In the genomic region with DNA sequence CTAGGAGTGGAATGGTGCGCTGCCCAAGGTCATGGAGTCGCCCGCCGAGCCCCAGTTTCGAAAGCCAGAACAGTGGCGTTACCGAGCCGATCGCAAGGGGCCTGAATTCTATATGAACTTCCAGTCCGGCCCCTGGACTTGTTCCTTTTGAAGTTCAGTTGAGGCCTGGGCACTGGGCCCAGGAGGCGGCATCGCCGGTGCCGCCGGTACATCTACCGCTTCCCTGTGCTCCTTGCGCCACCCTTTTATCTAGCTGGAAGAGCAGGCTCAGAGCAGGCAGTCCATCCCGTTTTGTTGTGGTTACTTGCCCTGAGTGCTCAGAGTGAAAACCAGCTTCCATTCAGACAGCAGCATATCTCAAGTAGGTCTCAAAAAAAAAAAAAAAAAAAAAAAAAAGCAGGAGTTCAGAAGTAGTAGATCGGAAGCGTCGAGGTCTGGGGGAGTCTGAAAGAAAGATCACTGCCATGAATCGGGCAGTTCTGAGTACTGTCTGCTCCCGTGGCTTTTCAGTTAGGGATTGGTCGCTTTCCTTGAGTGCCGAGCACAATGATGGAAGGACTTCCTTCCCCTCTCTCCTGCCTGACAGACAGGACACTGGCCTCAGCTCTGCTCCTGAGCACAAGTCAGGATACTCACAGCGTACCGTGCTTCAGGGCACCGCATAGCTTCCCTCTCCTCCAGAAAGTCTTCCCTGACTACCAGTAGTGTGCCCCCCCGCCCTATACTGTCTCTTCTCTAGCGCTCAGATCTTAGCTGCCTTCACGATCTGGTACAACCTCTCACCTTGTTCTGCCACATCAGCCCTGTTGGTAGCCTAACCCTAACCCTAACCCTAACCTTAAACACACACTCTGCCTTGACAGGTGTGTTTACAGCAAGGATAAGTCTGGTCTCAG, we compare ENCODE assay signal across 8 mouse cellular contexts. TPM values are rescaled to one million over a fixed set of nuclear protein-coding genes. Genes with fewer than 3 reads are reported as not detected.
DNase-seq lines count a peak whose midpoint lies in the region; ATAC-seq and TF ChIP-seq lines count a peak whose summit lies in the region.

No protein-coding gene starts in this region.

- peaks cover 11% of the 10 kb centered on the region; the same call in 1 of the 2 replicates for H3K27me3 ChIP-seq in forebrain, embryonic 12.5 days
- H3K27me3 ChIP-seq in hindbrain, postnatal 0 days (ENCODE audit: insufficient read depth, low read length): no peaks in the 10 kb centered on the region
- peaks cover 4% of the 10 kb centered on the region; the same call in 1 of the 2 replicates for H3K27me3 ChIP-seq in liver, embryonic 12.5 days (replicated peaks)

- peak overlapping the region; percentile 95 for H3K4me2 ChIP-seq in forebrain, embryonic 12.5 days
- peak overlapping the region; percentile 88 for H3K4me2 ChIP-seq in hindbrain, postnatal 0 days (ENCODE audit: low read depth, low read length)
- peak overlapping the region; percentile 75 for H3K4me2 ChIP-seq in liver, embryonic 12.5 days

- H3K36me3 ChIP-seq in forebrain, embryonic 12.5 days (replicated peaks): no peaks in the 10 kb centered on the region
- H3K36me3 ChIP-seq in hindbrain, postnatal 0 days (ENCODE audit: insufficient read depth, low read length): no peaks in the 10 kb centered on the region
- peaks cover 34% of the 10 kb centered on the region for H3K36me3 ChIP-seq in liver, embryonic 12.5 days

- no peaks in the 10 kb centered on the region for H3K9me3 ChIP-seq in forebrain, embryonic 12.5 days
- H3K9me3 ChIP-seq in hindbrain, postnatal 0 days (ENCODE audit: low read length): no peaks in the 10 kb centered on the region
- H3K9me3 ChIP-seq in liver, embryonic 12.5 days (replicated peaks): no peaks in the 10 kb centered on the region

- peak; percentile 28 to 31 for DNase-seq in left cerebral cortex, adult 2 months (ENCODE audit: extremely low spot score in 1 of 2, low spot score in 2 of 2)
- DNase-seq in left cerebral cortex, postnatal 14 days (ENCODE audit: low spot score in 2 of 2): no peak
- peak; percentile 61 for DNase-seq in hindbrain, postnatal 0 days (ENCODE audit: low spot score)
- peak; percentile 47 for DNase-seq in naive thymus-derived CD4-positive, alpha-beta T cell, adult 2 months (ENCODE audit: low read depth)
- peak; percentile 23 to 50 for DNase-seq in urinary bladder, postnatal 36 days (ENCODE audit: low spot score in 2 of 2)

- no peak; the same call in 1 of the 2 replicates for TF ChIP-seq CTCF in left cerebral cortex, adult 2 months (IDR thresholded peaks at IDR 0.05)
- TF ChIP-seq CTCF in hindbrain, postnatal 0 days (IDR thresholded peaks at IDR 0.05; ENCODE audit: low read depth): peak; percentile 22; the same call in 1 of the 2 replicates

- H3K4me3 ChIP-seq in left cerebral cortex, adult 2 months: peak overlapping the region; percentile 60
- peak overlapping the region; percentile 73 for H3K4me3 ChIP-seq in brown adipose tissue, adult 24 weeks (ENCODE audit: insufficient read depth, low read depth, low read length)
- H3K4me3 ChIP-seq in forebrain, embryonic 12.5 days (replicated peaks): peak overlapping the region; percentile 65
- peak overlapping the region; percentile 48 for H3K4me3 ChIP-seq in hindbrain, postnatal 0 days (ENCODE audit: low read length)
- peak overlapping the region; percentile 98 for H3K4me3 ChIP-seq in liver, embryonic 12.5 days

- peak; percentile 0; the same call in 1 of the 2 replicates for ATAC-seq in forebrain, embryonic 12.5 days (ENCODE audit: low FRiP score)
- no peak for ATAC-seq in hindbrain, postnatal 0 days
- no peak for ATAC-seq in liver, embryonic 12.5 days

- intact Hi-C loops in left cerebral cortex, adult 2 months (cut with DNase I): loop anchor here (10.0 kb wide), 1 partner anchor 1831 kb away; no protein-coding TSS in a partner anchor
- intact Hi-C loops in left cerebral cortex, postnatal 14 days (cut with DNase I): no loop called here

- 10% methylated on average over 31 of the region's 31 CpGs for WGBS in forebrain, embryonic 12.5 days
- WGBS in hindbrain, postnatal 0 days: 10% methylated on average over 31 of the region's 31 CpGs
- WGBS in liver, embryonic 12.5 days (ENCODE audit: insufficient replicate concordance): 7% methylated on average over 31 of the region's 31 CpGs

- no peak overlapping the region; the same call in 1 of the 2 replicates for H3K27ac ChIP-seq in left cerebral cortex, adult 2 months
- no peak overlapping the region for H3K27ac ChIP-seq in brown adipose tissue, adult 24 weeks (replicated peaks; ENCODE audit: low read depth, low read length)
- H3K27ac ChIP-seq in forebrain, embryonic 12.5 days: 0 out of 2 replicates have a peak overlapping the region, but pooled peaks have one; percentile 13
- H3K27ac ChIP-seq in hindbrain, postnatal 0 days: 0 out of 2 replicates have a peak overlapping the region, but pooled peaks have one; percentile 61
- H3K27ac ChIP-seq in liver, embryonic 12.5 days: peak overlapping the region; percentile 97

- peak overlapping the region; percentile 77 for H3K9ac ChIP-seq in forebrain, embryonic 12.5 days
- H3K9ac ChIP-seq in hindbrain, postnatal 0 days (replicated peaks; ENCODE audit: low read length): peak overlapping the region; percentile 49
- peak overlapping the region; percentile 99 for H3K9ac ChIP-seq in liver, embryonic 12.5 days

- H3K4me1 ChIP-seq in brown adipose tissue, adult 24 weeks (ENCODE audit: control insufficient read depth, insufficient read depth, insufficient read length, low read length): no peaks in the 10 kb centered on the region
- H3K4me1 ChIP-seq in forebrain, embryonic 12.5 days: peaks cover 33% of the 10 kb centered on the region
- peaks cover 11% of the 10 kb centered on the region; the same call in 1 of the 2 replicates for H3K4me1 ChIP-seq in hindbrain, postnatal 0 days (ENCODE audit: insufficient read depth, low read length)
- peaks cover 64% of the 10 kb centered on the region for H3K4me1 ChIP-seq in liver, embryonic 12.5 days

RNA-seq across cellular contexts. Expression of gene Fam210b, which starts 0.9 kb away (rescaled TPM):
- total RNA-seq in left cerebral cortex, adult 2 months (2021): 10 to 100 TPM; 10.9 to 12.6 TPM
- 10 to 100 TPM; 13.9 to 15.8 TPM for total RNA-seq in left cerebral cortex, postnatal 14 days (2021)
- polyA plus RNA-seq in brown adipose tissue, adult 24 weeks (2012; ENCODE audit: insufficient read depth, insufficient read length, missing spikeins): 8.7 and 14.8 TPM in 2 replicates
- polyA plus RNA-seq in forebrain, embryonic 12.5 days (2016; fragmentation: Nextera tagmentation; extraction: Ambion mirVana): 22.4 and 24.1 TPM in 2 replicates
- total RNA-seq in hindbrain, postnatal 0 days (2014; rRNA removed): 10.9 and 11.8 TPM in 2 replicates
- polyA plus RNA-seq in hindbrain, postnatal 0 days (2015; fragmentation: Nextera tagmentation; extraction: Ambion mirVana): 23.0 and 23.1 TPM in 2 replicates
- polyA plus RNA-seq in liver, embryonic 12.5 days (2016; fragmentation: Nextera tagmentation; extraction: Ambion mirVana): 128 and 138 TPM in 2 replicates

RNA-seq across cellular contexts. Expression of gene Aurka, which starts 24.1 kb away (rescaled TPM):
- 1 to 10 TPM in 1 of 2 experiments, under 1 TPM in 1; 0.87 to 1.2 TPM for total RNA-seq in left cerebral cortex, adult 2 months (2021)
- total RNA-seq in left cerebral cortex, postnatal 14 days (2021): 1 to 10 TPM; 1.8 to 2.1 TPM
- polyA plus RNA-seq in brown adipose tissue, adult 24 weeks (2012; ENCODE audit: insufficient read depth, insufficient read length, missing spikeins): 1.3 TPM in 1 of 2 replicates, not detected in the other
- polyA plus RNA-seq in forebrain, embryonic 12.5 days (2016; fragmentation: Nextera tagmentation; extraction: Ambion mirVana): 136 and 146 TPM in 2 replicates
- total RNA-seq in hindbrain, postnatal 0 days (2014; rRNA removed): 10.4 and 13.7 TPM in 2 replicates
- 10.9 and 12.9 TPM in 2 replicates for polyA plus RNA-seq in hindbrain, postnatal 0 days (2015; fragmentation: Nextera tagmentation; extraction: Ambion mirVana)
- polyA plus RNA-seq in liver, embryonic 12.5 days (2016; fragmentation: Nextera tagmentation; extraction: Ambion mirVana): 173 and 177 TPM in 2 replicates

RNA-seq across cellular contexts. Expression of gene Cstf1, which starts 24.2 kb away (rescaled TPM):
- total RNA-seq in left cerebral cortex, adult 2 months (2021): 10 to 100 TPM; 22.1 to 23.8 TPM
- total RNA-seq in left cerebral cortex, postnatal 14 days (2021): 10 to 100 TPM; 22.5 to 25.4 TPM
- 12.8 and 13.6 TPM in 2 replicates for polyA plus RNA-seq in brown adipose tissue, adult 24 weeks (2012; ENCODE audit: insufficient read depth, insufficient read length, missing spikeins)
- polyA plus RNA-seq in forebrain, embryonic 12.5 days (2016; fragmentation: Nextera tagmentation; extraction: Ambion mirVana): 44.1 and 45.4 TPM in 2 replicates
- 40.1 and 47.1 TPM in 2 replicates for total RNA-seq in hindbrain, postnatal 0 days (2014; rRNA removed)
- polyA plus RNA-seq in hindbrain, postnatal 0 days (2015; fragmentation: Nextera tagmentation; extraction: Ambion mirVana): 25.6 and 27.6 TPM in 2 replicates
- 39.7 and 42.0 TPM in 2 replicates for polyA plus RNA-seq in liver, embryonic 12.5 days (2016; fragmentation: Nextera tagmentation; extraction: Ambion mirVana)

RNA-seq across cellular contexts. Expression of gene Cass4, which starts 47.3 kb away (rescaled TPM):
- total RNA-seq in left cerebral cortex, adult 2 months (2021): under 1 TPM; 0.16 to 0.43 TPM
- total RNA-seq in left cerebral cortex, postnatal 14 days (2021): under 1 TPM; 0.53 to 0.85 TPM
- 0.63 and 0.75 TPM in 2 replicates for polyA plus RNA-seq in brown adipose tissue, adult 24 weeks (2012; ENCODE audit: insufficient read depth, insufficient read length, missing spikeins)
- 0.17 and 0.18 TPM in 2 replicates for polyA plus RNA-seq in forebrain, embryonic 12.5 days (2016; fragmentation: Nextera tagmentation; extraction: Ambion mirVana)
- total RNA-seq in hindbrain, postnatal 0 days (2014; rRNA removed): 0.21 and 0.29 TPM in 2 replicates
- 0.16 and 0.25 TPM in 2 replicates for polyA plus RNA-seq in hindbrain, postnatal 0 days (2015; fragmentation: Nextera tagmentation; extraction: Ambion mirVana)
- 1.1 and 1.4 TPM in 2 replicates for polyA plus RNA-seq in liver, embryonic 12.5 days (2016; fragmentation: Nextera tagmentation; extraction: Ambion mirVana)

Comparison
In these comparisons a context has a peak if more than half of its experiments do, and no peak if none do; other contexts are left out.
1. DNase-seq: peak in left cerebral cortex, adult 2 months (2 of 2), hindbrain, postnatal 0 days (single experiment), naive thymus-derived CD4-positive, alpha-beta T cell, adult 2 months (single experiment) and urinary bladder, postnatal 36 days (2 of 2); none in left cerebral cortex, postnatal 14 days (0 of 2).
2. H3K27ac ChIP-seq: peak in forebrain, embryonic 12.5 days (single experiment), hindbrain, postnatal 0 days (single experiment) and liver, embryonic 12.5 days (single experiment); none in left cerebral cortex, adult 2 months (single experiment) and brown adipose tissue, adult 24 weeks (single experiment).
3. H3K4me3 ChIP-seq: peak in every context shown above with its lines; median percentile 98 in liver, embryonic 12.5 days; 73 in brown adipose tissue, adult 24 weeks; 65 in forebrain, embryonic 12.5 days; 60 in left cerebral cortex, adult 2 months; 48 in hindbrain, postnatal 0 days.
4. H3K9ac ChIP-seq: peak in every context shown above with its lines; median percentile 99 in liver, embryonic 12.5 days; 77 in forebrain, embryonic 12.5 days; 49 in hindbrain, postnatal 0 days.
5. Peak in every context shown above with its lines, with median percentiles within 50 percentile points of each other: H3K4me2 ChIP-seq.